Mouse (Mus musculus) hindbrain, embryonic 10.5 days (tissue): ENCODE results near the gene Hspa1l. TPM values are rescaled to one million over a fixed set of nuclear protein-coding genes. Genes with fewer than 3 reads are reported as not detected.

Source experiments
- DNase-seq: peaks from one replicate; pipeline ENCODE4 v3.0.0-alpha.2; 2017; ENCODE audit warnings: low spot score
- H3K27ac ChIP-seq: fragments of 300-500 bp; sonication (generic); 2 replicates; pipeline ENCODE4 v1.5.1; 2016; ENCODE audit warnings: mild to moderate bottlenecking, moderate library complexity
- H3K27me3 ChIP-seq: fragments of 300-500 bp; sonication (generic); 2 replicates; pipeline ENCODE4 v1.6.1; 2016; ENCODE audit warnings: mild to moderate bottlenecking; ENCODE audit not compliant: poor library complexity, insufficient read depth, severe bottlenecking
- H3K36me3 ChIP-seq: fragments of 300-500 bp; sonication (generic); 2 replicates; pipeline ENCODE4 v1.6.1; 2016; ENCODE audit warnings: mild to moderate bottlenecking, moderate library complexity
- H3K4me1 ChIP-seq: fragments of 300-500 bp; sonication (generic); replicated peaks from 2 replicates; pipeline ENCODE4 v1.6.1; 2016; ENCODE audit warnings: mild to moderate bottlenecking
- H3K4me3 ChIP-seq: fragments of 300-500 bp; sonication (generic); 2 replicates; pipeline ENCODE4 v1.5.1; 2016; ENCODE audit warnings: mild to moderate bottlenecking, moderate library complexity
- H3K9me3 ChIP-seq: fragments of 300-500 bp; sonication (generic); 2 replicates; pipeline ENCODE4 v1.6.1; 2016; ENCODE audit warnings: mild to moderate bottlenecking, moderate library complexity
- whole genome bisulfite sequencing: fragments of 180-500 bp; shearing (Covaris S2); methylation state at CpG from one replicate; pipeline ENCODE4 v1.1.7; 2016; 5-methylcytosine and 5-hydroxymethylcytosine counted together
- polyA plus RNA-seq: library from polyadenylated mRNA; unstranded; fragments of >200 nt; fragmentation: Nextera tagmentation; extraction: Ambion mirVana; gene quantifications from 2 replicates; pipeline ENCODE4 v1.2.1, GENCODE M21; 2016

The Hspa1l gene
- polyA plus RNA-seq, 1 experiment from 2014 or later = 0.76 TPM

GRCm38 (mm10) chr17:35020551-35020950, 48.0 kb downstream of the Hspa1l start:
- no peak for DNase-seq
- WGBS = 91% methylated on average over 8 of the region's 8 CpGs
- peaks cover 44% of the 10 kb centered on the region for H3K4me1 ChIP-seq
- H3K9me3 ChIP-seq = no peaks in the 10 kb centered on the region
- peaks cover 31% of the 10 kb centered on the region for H3K36me3 ChIP-seq
- no peaks in the 10 kb centered on the region for H3K27me3 ChIP-seq
- no peak overlapping the region; the same call in 1 of the 2 replicates for H3K27ac ChIP-seq
- no peak overlapping the region; the same call in 1 of the 2 replicates for H3K4me3 ChIP-seq

- Histone ChIP-seq H3K27ac (peak overlapping the region; percentile 86), H3K4me3 (peak overlapping the region; percentile 39), H3K27me3 (no peaks in the 10 kb centered on the region), H3K9me3 (no peaks in the 10 kb centered on the region), H3K4me1 (peaks cover 51% of the 10 kb centered on the region), H3K36me3 (peaks cover 23% of the 10 kb centered on the region)
- 8% methylated on average over 17 of the region's 17 CpGs for WGBS
- peak; percentile 92 for DNase-seq
Observed at GRCm38 (mm10) chr17:35021163-35021808, 48.8 kb downstream of the Hspa1l start.

GRCm38 (mm10) chr17:35021842-35022477, 49.5 kb downstream of the Hspa1l start:
- no peaks in the 10 kb centered on the region for H3K9me3 ChIP-seq
- H3K36me3 ChIP-seq = peaks cover 17% of the 10 kb centered on the region
- no peaks in the 10 kb centered on the region for H3K27me3 ChIP-seq
- 66% methylated on average over 6 of the region's 6 CpGs for WGBS
- H3K4me3 ChIP-seq = peak overlapping the region; percentile 39
- peak overlapping the region; percentile 86 for H3K27ac ChIP-seq
- H3K4me1 ChIP-seq = peaks cover 58% of the 10 kb centered on the region
- DNase-seq = no peak

GRCm38 (mm10) chr17:35022541-35023060, 50.1 kb downstream of the Hspa1l start:
- H3K9me3 ChIP-seq = no peaks in the 10 kb centered on the region
- H3K27me3 ChIP-seq = no peaks in the 10 kb centered on the region
- H3K4me3 ChIP-seq = no peak overlapping the region
- H3K36me3 ChIP-seq = peaks cover 10% of the 10 kb centered on the region
- peak overlapping the region; percentile 53; the same call in 1 of the 2 replicates for H3K27ac ChIP-seq
- DNase-seq = no peak
- H3K4me1 ChIP-seq = peaks cover 64% of the 10 kb centered on the region
- 93% methylated on average over 8 of the region's 8 CpGs for WGBS

GRCm38 (mm10) chr17:35023221-35023620, 50.7 kb downstream of the Hspa1l start:
- 89% methylated on average over 5 of the region's 5 CpGs for WGBS
- no peak for DNase-seq
- H3K4me1 ChIP-seq = peaks cover 69% of the 10 kb centered on the region
- H3K9me3 ChIP-seq = no peaks in the 10 kb centered on the region
- peak overlapping the region; percentile 9; the same call in 1 of the 2 replicates for H3K4me3 ChIP-seq
- peaks cover 7% of the 10 kb centered on the region; the same call in 1 of the 2 replicates for H3K36me3 ChIP-seq
- H3K27ac ChIP-seq = peak overlapping the region; percentile 68
- H3K27me3 ChIP-seq = no peaks in the 10 kb centered on the region

- Histone ChIP-seq H3K27ac (peak overlapping the region; percentile 68), H3K27me3 (no peaks in the 10 kb centered on the region), H3K36me3 (peaks cover 2% of the 10 kb centered on the region; the same call in 1 of the 2 replicates), H3K9me3 (no peaks in the 10 kb centered on the region), H3K4me1 (peaks cover 71% of the 10 kb centered on the region), H3K4me3 (no peak overlapping the region)
- 73% methylated on average over 4 of the region's 4 CpGs for WGBS
- DNase-seq = no peak
Observed at GRCm38 (mm10) chr17:35023756-35024155, 51.3 kb downstream of the Hspa1l start.

GRCm38 (mm10) chr17:35024261-35024660, 51.8 kb downstream of the Hspa1l start:
- DNase-seq = no peak
- 0 out of 2 replicates have a peak overlapping the region, but pooled peaks have one; percentile 9 for H3K4me3 ChIP-seq
- 86% methylated on average over 13 of the region's 13 CpGs for WGBS

GRCm38 (mm10) chr17:35024691-35025488, 52.4 kb downstream of the Hspa1l start:
- no peak for DNase-seq
- Histone ChIP-seq H3K4me3 (0 out of 2 replicates have a peak overlapping the region, but pooled peaks have one; percentile 9), H3K27me3 (peaks cover 3% of the 10 kb centered on the region; the same call in 1 of the 2 replicates), H3K27ac (peak overlapping the region; percentile 69), H3K4me1 (peaks cover 78% of the 10 kb centered on the region), H3K9me3 (no peaks in the 10 kb centered on the region), H3K36me3 (no peaks in the 10 kb centered on the region)
- WGBS = 57% methylated on average over 10 of the region's 10 CpGs

More at GRCm38 (mm10) chr17:35024261-35024660, 51.8 kb downstream of the Hspa1l start:
- H3K9me3 ChIP-seq = no peaks in the 10 kb centered on the region
- peaks cover 76% of the 10 kb centered on the region for H3K4me1 ChIP-seq
- no peaks in the 10 kb centered on the region for H3K36me3 ChIP-seq
- H3K27me3 ChIP-seq = no peaks in the 10 kb centered on the region
- H3K27ac ChIP-seq = peak overlapping the region; percentile 68

- 82% methylated on average over 5 of the region's 5 CpGs for WGBS
- Histone ChIP-seq H3K36me3 (no peaks in the 10 kb centered on the region), H3K27ac (peak overlapping the region; percentile 79), H3K4me3 (no peak overlapping the region), H3K9me3 (no peaks in the 10 kb centered on the region), H3K4me1 (peaks cover 81% of the 10 kb centered on the region), H3K27me3 (peaks cover 3% of the 10 kb centered on the region; the same call in 1 of the 2 replicates)
- DNase-seq = no peak
Observed at GRCm38 (mm10) chr17:35026206-35026605, 53.7 kb downstream of the Hspa1l start.

GRCm38 (mm10) chr17:35027277-35028068, 55.0 kb downstream of the Hspa1l start, which contains the start of gene Sapcd1:
Sapcd1 (minus strand) TSS chr17:35028016.
- 32% methylated on average over 13 of the region's 13 CpGs for WGBS
- H3K27me3 ChIP-seq = peaks cover 3% of the 10 kb centered on the region; the same call in 1 of the 2 replicates
- no peaks in the 10 kb centered on the region for H3K9me3 ChIP-seq
- peak; percentile 57 for DNase-seq
- peaks cover 73% of the 10 kb centered on the region for H3K4me1 ChIP-seq
- peak within 1 kb of the TSS; percentile 37 for H3K4me3 ChIP-seq
- no peaks in the 10 kb centered on the region for H3K36me3 ChIP-seq
- H3K27ac ChIP-seq = peak within 1 kb of the TSS; percentile 80

GRCm38 (mm10) chr17:35028315-35028714, 55.8 kb downstream of the Hspa1l start:
- peaks cover 3% of the 10 kb centered on the region; the same call in 1 of the 2 replicates for H3K27me3 ChIP-seq

More at GRCm38 (mm10) chr17:35028315-35028714, 55.8 kb downstream of the Hspa1l start:
- no peak for DNase-seq
- H3K36me3 ChIP-seq = no peaks in the 10 kb centered on the region
- WGBS = 83% methylated on average over 2 of the region's 2 CpGs
- no peaks in the 10 kb centered on the region for H3K9me3 ChIP-seq
- H3K27ac ChIP-seq = no peak overlapping the region
- H3K4me3 ChIP-seq = no peak overlapping the region
- peaks cover 72% of the 10 kb centered on the region for H3K4me1 ChIP-seq
